Mouse (Mus musculus): ENCODE data around the gene Npc1l1. TPM values are rescaled to one million over a fixed set of nuclear protein-coding genes. Genes with fewer than 3 reads are reported as not detected.

The Npc1l1 gene
- total and polyA plus RNA-seq, 2 experiments: 0.05 TPM; not detected in 1

GRCm38 (mm10) chr11:6187399-6187798 is 42.5 kb downstream of the Npc1l1 start:
- H3K27me3 ChIP-seq (ENCODE audit: control insufficient read depth, insufficient read depth, low read length): no peaks in the 10 kb centered on the region
- H3K79me2 ChIP-seq (ENCODE audit: control insufficient read depth, insufficient read depth, low read length): peaks cover 31% of the 10 kb centered on the region; the same call in 1 of the 2 replicates
- no peak overlapping the region for H3K4me3 ChIP-seq (ENCODE audit: insufficient read depth, low read depth, low read length)
- 89% methylated on average over 3 of the region's 3 CpGs for WGBS
- peaks cover 10% of the 10 kb centered on the region for H3K36me3 ChIP-seq (ENCODE audit: control insufficient read depth, insufficient read depth, low read length)
- no peak for DNase-seq (ENCODE audit: extremely low read depth, low read depth, low spot score)
- H3K27ac ChIP-seq (replicated peaks; ENCODE audit: insufficient read depth, low read depth, low read length): no peak overlapping the region
- peaks cover 4% of the 10 kb centered on the region; the same call in 1 of the 2 replicates for H3K4me1 ChIP-seq (ENCODE audit: control insufficient read depth, insufficient read depth, low read length)
- TF ChIP-seq CTCF (IDR thresholded peaks at IDR 0.05; ENCODE audit: low read depth, low read length) (no peak), POLR2A (IDR thresholded peaks at IDR 0.05; ENCODE audit: extremely low read depth, insufficient read depth, low read length) (no peak)
- H3K9ac ChIP-seq (ENCODE audit: low read depth, low read length): no peak overlapping the region

DNA sequence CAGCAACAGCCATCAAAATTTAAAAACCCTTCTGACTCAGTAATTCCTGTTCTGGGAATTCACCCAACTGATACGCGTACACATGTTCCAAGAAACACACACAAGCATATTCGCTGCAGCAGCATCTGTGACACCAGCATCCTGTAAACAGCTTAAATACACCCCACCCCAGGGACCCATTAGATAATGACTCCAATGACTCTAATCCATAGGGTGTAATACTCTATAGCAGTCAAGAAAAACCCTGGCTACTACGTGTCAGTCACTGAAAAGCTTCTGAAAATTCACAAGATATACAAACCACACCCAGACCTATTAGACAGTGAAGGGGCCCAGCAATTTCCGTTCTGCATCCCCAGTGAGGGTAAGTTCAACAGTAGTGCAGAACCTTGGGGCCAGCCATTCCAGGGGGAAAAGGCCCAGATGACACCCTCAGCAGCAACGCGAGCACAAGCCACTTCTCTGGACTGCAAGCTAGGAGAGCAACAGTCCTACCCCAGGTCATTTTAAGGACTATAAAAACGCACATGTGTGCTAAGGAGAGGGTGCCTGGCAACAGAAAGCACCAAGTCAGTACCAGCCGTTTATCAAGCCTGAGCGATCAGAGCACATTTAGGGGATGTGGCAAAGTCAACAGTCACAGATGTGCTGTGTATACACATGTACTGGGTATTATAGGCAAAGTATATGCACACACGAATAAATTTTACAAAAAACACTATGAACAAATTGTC is 45.6 kb downstream of the Npc1l1 start:
- Histone ChIP-seq H3K27me3 (ENCODE audit: control insufficient read depth, insufficient read depth, low read length) (no peaks in the 10 kb centered on the region), H3K36me3 (ENCODE audit: control insufficient read depth, insufficient read depth, low read length) (no peaks in the 10 kb centered on the region), H3K27ac (replicated peaks; ENCODE audit: insufficient read depth, low read depth, low read length) (peak overlapping the region; percentile 31; the same call in 1 of the 2 replicates), H3K4me1 (ENCODE audit: control insufficient read depth, insufficient read depth, low read length) (peaks cover 5% of the 10 kb centered on the region), H3K4me3 (ENCODE audit: insufficient read depth, low read depth, low read length) (no peak overlapping the region), H3K9ac (ENCODE audit: low read depth, low read length) (no peak overlapping the region), H3K79me2 (ENCODE audit: control insufficient read depth, insufficient read depth, low read length) (peaks cover 38% of the 10 kb centered on the region; the same call in 1 of the 2 replicates)
- TF ChIP-seq POLR2A (IDR thresholded peaks at IDR 0.05; ENCODE audit: extremely low read depth, insufficient read depth, low read length): no peak
- TF ChIP-seq CTCF (IDR thresholded peaks at IDR 0.05; ENCODE audit: low read depth, low read length): no peak
- DNase-seq (ENCODE audit: extremely low read depth, low read depth, low spot score): no peak
- 64% methylated on average over 11 of the region's 11 CpGs for WGBS

DNA sequence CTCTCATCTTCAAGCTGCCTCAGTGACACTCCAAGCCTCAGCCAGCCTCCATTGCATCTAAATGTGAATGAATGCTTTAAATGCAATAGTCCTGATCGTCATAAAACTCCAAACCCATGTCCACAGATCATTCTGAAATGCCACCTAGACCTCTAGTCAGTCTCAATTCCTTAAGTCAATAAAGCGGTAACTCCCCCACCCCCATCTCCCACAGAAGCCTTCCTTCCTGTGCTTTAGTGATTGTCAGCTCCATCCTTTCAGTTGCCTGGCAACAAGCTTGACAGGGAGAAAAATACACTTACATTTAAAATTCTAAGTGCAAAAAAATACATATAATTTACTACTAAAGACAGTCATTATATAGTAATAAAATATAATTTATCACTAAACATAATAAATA is 46.7 kb downstream of the Npc1l1 start:
- Histone ChIP-seq H3K4me3 (ENCODE audit: insufficient read depth, low read depth, low read length) (no peak overlapping the region), H3K79me2 (ENCODE audit: control insufficient read depth, insufficient read depth, low read length) (peaks cover 42% of the 10 kb centered on the region; the same call in 1 of the 2 replicates), H3K9ac (ENCODE audit: low read depth, low read length) (no peak overlapping the region), H3K27ac (replicated peaks; ENCODE audit: insufficient read depth, low read depth, low read length) (no peak overlapping the region), H3K27me3 (ENCODE audit: control insufficient read depth, insufficient read depth, low read length) (no peaks in the 10 kb centered on the region), H3K36me3 (ENCODE audit: control insufficient read depth, insufficient read depth, low read length) (no peaks in the 10 kb centered on the region), H3K4me1 (ENCODE audit: control insufficient read depth, insufficient read depth, low read length) (peaks cover 9% of the 10 kb centered on the region)
- DNase-seq (ENCODE audit: extremely low read depth, low read depth, low spot score): no peak
- 85% methylated on average over 2 of the region's 2 CpGs for WGBS
- no peak for TF ChIP-seq CTCF (IDR thresholded peaks at IDR 0.05; ENCODE audit: low read depth, low read length)
- TF ChIP-seq POLR2A (IDR thresholded peaks at IDR 0.05; ENCODE audit: extremely low read depth, insufficient read depth, low read length): no peak

DNA sequence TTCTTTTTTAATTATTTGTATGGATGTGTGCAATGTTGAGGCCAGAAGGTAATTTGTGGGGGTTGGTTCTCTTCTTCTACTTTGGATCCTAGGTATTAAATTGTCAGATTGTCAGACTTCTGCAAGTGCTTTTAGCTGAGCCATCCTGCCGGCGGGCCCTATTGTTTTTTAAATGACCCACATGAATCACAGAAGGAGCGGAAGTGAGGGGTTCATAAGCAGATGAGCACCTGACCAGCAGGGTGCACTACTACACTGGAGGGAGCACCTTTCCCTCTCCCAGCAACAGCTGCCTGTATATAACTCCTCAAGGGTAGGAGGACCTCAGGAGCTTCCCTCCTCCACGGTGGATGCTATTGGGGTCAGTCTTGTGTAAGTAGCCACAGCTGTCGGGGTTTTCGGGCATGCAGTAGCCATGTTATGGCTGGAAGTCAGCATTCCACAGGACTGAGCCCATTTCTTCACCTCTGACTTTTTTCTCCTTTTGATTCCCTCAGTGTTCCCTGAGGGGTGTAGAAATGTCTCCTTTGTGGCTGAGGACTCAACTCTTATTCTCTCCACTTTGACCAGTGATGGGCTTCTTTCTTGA is 49.0 kb downstream of the Npc1l1 start:
- 83% methylated on average over 6 of the region's 6 CpGs for WGBS
- no peak for DNase-seq (ENCODE audit: extremely low read depth, low read depth, low spot score)
- H3K27ac ChIP-seq (replicated peaks; ENCODE audit: insufficient read depth, low read depth, low read length): no peak overlapping the region
- H3K27me3 ChIP-seq (ENCODE audit: control insufficient read depth, insufficient read depth, low read length): no peaks in the 10 kb centered on the region
- TF ChIP-seq CTCF (IDR thresholded peaks at IDR 0.05; ENCODE audit: low read depth, low read length) (no peak), POLR2A (IDR thresholded peaks at IDR 0.05; ENCODE audit: extremely low read depth, insufficient read depth, low read length) (no peak)
- peaks cover 9% of the 10 kb centered on the region for H3K4me1 ChIP-seq (ENCODE audit: control insufficient read depth, insufficient read depth, low read length)
- peaks cover 28% of the 10 kb centered on the region; the same call in 1 of the 2 replicates for H3K79me2 ChIP-seq (ENCODE audit: control insufficient read depth, insufficient read depth, low read length)
- H3K36me3 ChIP-seq (ENCODE audit: control insufficient read depth, insufficient read depth, low read length): no peaks in the 10 kb centered on the region
- no peak overlapping the region for H3K4me3 ChIP-seq (ENCODE audit: insufficient read depth, low read depth, low read length)
- H3K9ac ChIP-seq (ENCODE audit: low read depth, low read length): no peak overlapping the region

DNA sequence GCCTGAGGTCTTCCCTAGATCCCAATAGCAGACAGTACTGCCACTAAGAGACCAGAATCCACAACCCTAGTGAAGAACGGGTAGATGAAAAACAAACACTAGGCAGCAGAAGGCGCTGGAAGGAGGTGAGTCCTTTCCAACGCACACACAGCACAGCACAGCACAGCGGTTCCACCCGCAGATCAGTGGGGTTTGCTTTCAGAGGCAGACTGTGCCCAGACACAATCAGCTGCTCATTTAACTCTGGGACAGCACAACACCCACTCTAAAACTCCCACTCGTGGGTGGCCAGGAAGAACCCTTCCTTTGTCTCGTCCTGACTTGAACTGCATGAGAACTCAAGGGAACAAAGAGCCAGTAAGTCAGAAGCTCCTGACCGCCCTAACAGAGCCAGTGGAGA is 50.7 kb downstream of the Npc1l1 start:
- no peak overlapping the region for H3K27ac ChIP-seq (replicated peaks; ENCODE audit: insufficient read depth, low read depth, low read length)
- WGBS: 32% methylated on average over 8 of the region's 8 CpGs
- H3K79me2 ChIP-seq (ENCODE audit: control insufficient read depth, insufficient read depth, low read length): peaks cover 22% of the 10 kb centered on the region; the same call in 1 of the 2 replicates
- DNase-seq (ENCODE audit: extremely low read depth, low read depth, low spot score): no peak
- no peak overlapping the region for H3K4me3 ChIP-seq (ENCODE audit: insufficient read depth, low read depth, low read length)
- no peak for TF ChIP-seq POLR2A (IDR thresholded peaks at IDR 0.05; ENCODE audit: extremely low read depth, insufficient read depth, low read length)
- H3K4me1 ChIP-seq (ENCODE audit: control insufficient read depth, insufficient read depth, low read length): peaks cover 9% of the 10 kb centered on the region
- no peaks in the 10 kb centered on the region for H3K36me3 ChIP-seq (ENCODE audit: control insufficient read depth, insufficient read depth, low read length)
- H3K27me3 ChIP-seq (ENCODE audit: control insufficient read depth, insufficient read depth, low read length): no peaks in the 10 kb centered on the region
- H3K9ac ChIP-seq (ENCODE audit: low read depth, low read length): no peak overlapping the region

All from liver, adult 2 months (tissue).